Mouse (Mus musculus): ENCODE measurements around the gene Ocel1. TPM values are rescaled to one million over a fixed set of nuclear protein-coding genes. Genes with fewer than 3 reads are reported as not detected.

The Ocel1 gene
- polyA plus RNA-seq (2015; fragmentation: Illumina TruSeq; extraction: RNeasy Lipid Tissue Mini Kit (QIAGEN cat#74804); ENCODE audit: low read depth, low replicate concordance): 11.4 TPM

GRCm38 (mm10) chr8:71371236-71371848, at the start of gene Ocel1:
Ocel1 (plus strand) TSS chr8:71371298.

GRCm38 (mm10) chr8:71366771-71367528, 4.1 kb upstream of the Ocel1 start, which contains the start of gene Use1:
Use1 (plus strand) TSS chr8:71366848.

DNA sequence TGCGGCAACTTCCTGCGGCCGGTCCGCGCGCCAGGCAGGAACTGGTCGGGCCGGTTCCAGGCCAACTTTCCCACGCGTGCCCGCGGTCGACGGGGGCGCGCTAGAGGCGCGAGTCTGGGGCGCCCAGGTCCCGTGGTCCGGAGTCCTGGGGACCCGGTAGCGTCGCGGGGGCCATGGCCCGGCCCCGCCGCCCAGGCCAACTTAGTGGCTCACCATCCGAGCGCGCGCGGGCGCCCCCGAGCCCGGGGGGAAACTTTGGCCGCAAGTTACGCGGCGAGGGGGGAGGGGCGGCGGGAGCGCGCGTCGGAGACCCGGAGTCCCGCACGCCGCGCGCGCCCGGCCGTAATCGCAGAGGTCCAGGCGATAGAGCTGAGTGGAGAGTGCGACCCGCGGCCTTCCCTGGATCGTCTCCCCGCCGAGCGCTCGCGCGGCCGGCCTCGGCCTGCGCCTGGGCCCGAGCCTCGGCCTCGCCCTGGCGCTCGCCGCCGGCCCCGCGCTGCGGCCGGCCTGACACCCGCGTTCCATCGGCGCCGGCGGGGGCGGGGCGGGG, 10.4 kb downstream of the Ocel1 start, which contains the start of gene Nr2f6:
Gene Nr2f6, minus strand, starts transcription at position 540 of the 550 bp plus-strand sequence.

GRCm38 (mm10) chr8:71395629-71396028, 24.5 kb downstream of the Ocel1 start, which contains the start of gene Ushbp1:
Ushbp1 (minus strand) TSS chr8:71395802.

GRCm38 (mm10) chr8:71396639-71397305, 25.7 kb downstream of the Ocel1 start, which contains the start of gene Babam1:
Babam1 (plus strand) TSS chr8:71396861.

DNA sequence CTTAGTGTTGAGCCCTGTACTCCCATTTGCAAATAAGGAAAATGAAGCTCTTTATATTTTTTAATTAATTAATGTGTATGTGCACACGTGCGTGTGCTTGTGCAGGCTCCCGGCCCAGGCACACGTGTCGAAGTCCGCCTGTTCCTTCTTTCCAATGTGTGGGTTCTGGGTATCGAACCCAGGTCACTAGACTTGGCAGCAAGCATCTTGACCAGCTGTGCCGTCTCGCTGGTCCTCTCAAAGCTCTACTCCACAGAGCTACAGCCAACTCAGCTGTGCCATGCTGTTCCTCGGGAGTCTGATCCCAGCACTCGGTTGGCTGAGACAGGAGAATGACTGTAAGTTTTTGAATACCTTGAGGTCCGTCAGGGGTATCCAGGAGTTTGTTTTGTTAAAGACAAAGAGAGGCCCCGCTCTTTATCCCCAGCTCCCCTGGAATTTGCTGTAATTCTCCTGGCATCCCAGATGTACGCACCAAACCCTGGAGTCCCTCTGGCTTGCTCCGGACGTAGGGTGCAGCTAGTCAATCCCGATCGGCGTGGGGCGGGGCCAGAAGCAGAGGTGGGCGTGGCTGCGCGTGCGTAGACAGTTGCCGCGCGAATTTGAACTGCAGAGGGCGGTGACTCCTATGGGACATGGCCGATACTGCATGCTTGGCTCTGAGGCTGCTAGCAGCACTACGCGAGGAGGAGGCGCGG, 34.5 kb downstream of the Ocel1 start, which contains the start of gene Ankle1:
Gene Ankle1, plus strand, starts transcription at position 610 of the 698 bp plus-strand sequence.

Other genes starting within 250 kb of the Ocel1 start
- 25.3 TPM for gene Myo9b, start 98.6 kb upstream of the Ocel1 start, polyA plus RNA-seq (2015; fragmentation: Illumina TruSeq; extraction: RNeasy Lipid Tissue Mini Kit (QIAGEN cat#74804); ENCODE audit: low read depth, low replicate concordance)
- 16.5 TPM for gene Haus8, start 98.4 kb upstream of the Ocel1 start, polyA plus RNA-seq (2015; fragmentation: Illumina TruSeq; extraction: RNeasy Lipid Tissue Mini Kit (QIAGEN cat#74804); ENCODE audit: low read depth, low replicate concordance)
- 174 TPM for gene Use1, start 4.5 kb upstream of the Ocel1 start, polyA plus RNA-seq (2015; fragmentation: Illumina TruSeq; extraction: RNeasy Lipid Tissue Mini Kit (QIAGEN cat#74804); ENCODE audit: low read depth, low replicate concordance)
- gene Nr2f6, start 10.7 kb downstream of the Ocel1 start, polyA plus RNA-seq (2015; fragmentation: Illumina TruSeq; extraction: RNeasy Lipid Tissue Mini Kit (QIAGEN cat#74804); ENCODE audit: low read depth, low replicate concordance): 24.3 TPM
- 4.5 TPM for gene Ushbp1, start 24.5 kb downstream of the Ocel1 start, polyA plus RNA-seq (2015; fragmentation: Illumina TruSeq; extraction: RNeasy Lipid Tissue Mini Kit (QIAGEN cat#74804); ENCODE audit: low read depth, low replicate concordance)
- gene Babam1, start 25.6 kb downstream of the Ocel1 start, polyA plus RNA-seq (2015; fragmentation: Illumina TruSeq; extraction: RNeasy Lipid Tissue Mini Kit (QIAGEN cat#74804); ENCODE audit: low read depth, low replicate concordance): 120 TPM
- gene Ankle1, start 34.7 kb downstream of the Ocel1 start, polyA plus RNA-seq (2015; fragmentation: Illumina TruSeq; extraction: RNeasy Lipid Tissue Mini Kit (QIAGEN cat#74804); ENCODE audit: low read depth, low replicate concordance): 0.43 TPM
- 254 TPM for gene Abhd8, start 92.4 kb downstream of the Ocel1 start, polyA plus RNA-seq (2015; fragmentation: Illumina TruSeq; extraction: RNeasy Lipid Tissue Mini Kit (QIAGEN cat#74804); ENCODE audit: low read depth, low replicate concordance)
- gene Mrpl34, start 93.7 kb downstream of the Ocel1 start, polyA plus RNA-seq (2015; fragmentation: Illumina TruSeq; extraction: RNeasy Lipid Tissue Mini Kit (QIAGEN cat#74804); ENCODE audit: low read depth, low replicate concordance): 76.2 TPM
- 68.9 TPM for gene Dda1, start 97.9 kb downstream of the Ocel1 start, polyA plus RNA-seq (2015; fragmentation: Illumina TruSeq; extraction: RNeasy Lipid Tissue Mini Kit (QIAGEN cat#74804); ENCODE audit: low read depth, low replicate concordance)
- gene Ano8, start 114.7 kb downstream of the Ocel1 start, polyA plus RNA-seq (2015; fragmentation: Illumina TruSeq; extraction: RNeasy Lipid Tissue Mini Kit (QIAGEN cat#74804); ENCODE audit: low read depth, low replicate concordance): 27.6 TPM
- 27.3 TPM for gene Gtpbp3, start 116.8 kb downstream of the Ocel1 start, polyA plus RNA-seq (2015; fragmentation: Illumina TruSeq; extraction: RNeasy Lipid Tissue Mini Kit (QIAGEN cat#74804); ENCODE audit: low read depth, low replicate concordance)
- gene Plvap, start 140.5 kb downstream of the Ocel1 start, polyA plus RNA-seq (2015; fragmentation: Illumina TruSeq; extraction: RNeasy Lipid Tissue Mini Kit (QIAGEN cat#74804); ENCODE audit: low read depth, low replicate concordance): 7.4 TPM
- gene Ccdc194, start 154.4 kb downstream of the Ocel1 start, polyA plus RNA-seq (2015; fragmentation: Illumina TruSeq; extraction: RNeasy Lipid Tissue Mini Kit (QIAGEN cat#74804); ENCODE audit: low read depth, low replicate concordance): not detected
- 12.1 TPM for gene Bst2, start 166.2 kb downstream of the Ocel1 start, polyA plus RNA-seq (2015; fragmentation: Illumina TruSeq; extraction: RNeasy Lipid Tissue Mini Kit (QIAGEN cat#74804); ENCODE audit: low read depth, low replicate concordance)
- gene Mvb12a, start 171.6 kb downstream of the Ocel1 start, polyA plus RNA-seq (2015; fragmentation: Illumina TruSeq; extraction: RNeasy Lipid Tissue Mini Kit (QIAGEN cat#74804); ENCODE audit: low read depth, low replicate concordance): 48.3 TPM
- not detected for gene Tmem221, start 187.6 kb downstream of the Ocel1 start, polyA plus RNA-seq (2015; fragmentation: Illumina TruSeq; extraction: RNeasy Lipid Tissue Mini Kit (QIAGEN cat#74804); ENCODE audit: low read depth, low replicate concordance)
- gene Nxnl1, start 195.3 kb downstream of the Ocel1 start, polyA plus RNA-seq (2015; fragmentation: Illumina TruSeq; extraction: RNeasy Lipid Tissue Mini Kit (QIAGEN cat#74804); ENCODE audit: low read depth, low replicate concordance): 0.16 TPM
- gene Slc27a1, start 197.6 kb downstream of the Ocel1 start, polyA plus RNA-seq (2015; fragmentation: Illumina TruSeq; extraction: RNeasy Lipid Tissue Mini Kit (QIAGEN cat#74804); ENCODE audit: low read depth, low replicate concordance): 72.5 TPM
- gene Pgls, start 220.9 kb downstream of the Ocel1 start, polyA plus RNA-seq (2015; fragmentation: Illumina TruSeq; extraction: RNeasy Lipid Tissue Mini Kit (QIAGEN cat#74804); ENCODE audit: low read depth, low replicate concordance): 36.5 TPM
- gene Fam129c, start 226.3 kb downstream of the Ocel1 start, polyA plus RNA-seq (2015; fragmentation: Illumina TruSeq; extraction: RNeasy Lipid Tissue Mini Kit (QIAGEN cat#74804); ENCODE audit: low read depth, low replicate concordance): 3.6 TPM
- 51.4 TPM for gene Colgalt1, start 239.7 kb downstream of the Ocel1 start, polyA plus RNA-seq (2015; fragmentation: Illumina TruSeq; extraction: RNeasy Lipid Tissue Mini Kit (QIAGEN cat#74804); ENCODE audit: low read depth, low replicate concordance)